Mouse (Mus musculus) intestine, embryonic 14.5 days (tissue): ENCODE results near the gene Kdm2a. TPM values are rescaled to one million over a fixed set of nuclear protein-coding genes. Genes with fewer than 3 reads are reported as not detected.
A peak's percentile ranks its signal among the peaks of the same experiment; 100 is the strongest.
"Not testable (repeated sequence)": the region's sequence is repeated elsewhere in the genome, so short reads cannot be mapped to it uniquely, and the experiment has no call there.

ENCODE experiments used
- ATAC-seq: fragments of 200-750 bp; cut with Nextera tagmentation; replicated peaks from 2 replicates; pipeline ENCODE4 v1.8.0; 2017; ENCODE audit warnings: low read depth, moderate number of reproducible peaks, moderate TSS enrichment, moderate library complexity; ENCODE audit not compliant: low FRiP score, low TSS enrichment
- DNase-seq: peaks from one replicate; pipeline ENCODE4 v3.0.0-alpha.2; 2018; ENCODE audit warnings: low spot score
- H3K27ac ChIP-seq: fragments of 300-500 bp; sonication (generic); 2 replicates; pipeline ENCODE4 v1.5.1; 2014; ENCODE audit warnings: low read depth, mild to moderate bottlenecking, control low read depth
- H3K27me3 ChIP-seq: fragments of 300-500 bp; sonication (generic); replicated peaks from 2 replicates; pipeline ENCODE4 v1.6.1; 2014; ENCODE audit warnings: low read length, control low read depth; ENCODE audit not compliant: control insufficient read depth, insufficient read depth
- H3K36me3 ChIP-seq: fragments of 300-500 bp; sonication (generic); 2 replicates; pipeline ENCODE4 v1.6.1; 2014; ENCODE audit warnings: low read length, control low read depth; ENCODE audit not compliant: control insufficient read depth, insufficient read depth
- H3K4me1 ChIP-seq: fragments of 300-500 bp; sonication (generic); replicated peaks from 2 replicates; pipeline ENCODE4 v1.6.1; 2014; ENCODE audit warnings: low read length, control low read depth, mixed read lengths; ENCODE audit not compliant: control insufficient read depth, insufficient read depth
- H3K4me2 ChIP-seq: fragments of 300-500 bp; sonication (generic); 2 replicates; pipeline ENCODE4 v1.6.1; 2014; ENCODE audit warnings: low read length
- H3K4me3 ChIP-seq: fragments of 300-500 bp; sonication (generic); 2 replicates; pipeline ENCODE4 v1.5.1; 2014; ENCODE audit warnings: low read depth, low read length, control low read depth, mixed read lengths
- H3K9ac ChIP-seq: fragments of 300-500 bp; sonication (generic); 2 replicates; pipeline ENCODE4 v1.6.1; 2014; ENCODE audit warnings: mild to moderate bottlenecking, low read length
- H3K9me3 ChIP-seq: fragments of 300-500 bp; sonication (generic); 2 replicates; pipeline ENCODE4 v1.6.1; 2016; ENCODE audit warnings: low read length, control low read depth; ENCODE audit not compliant: control insufficient read depth
- WGBS: fragments of 180-500 bp; shearing (Covaris S2); extraction: QIAGEN DNeasy Blood & Tissue Kit; methylation state at CpG from one replicate; pipeline ENCODE4 v1.1.7; 2014; 5-methylcytosine and 5-hydroxymethylcytosine counted together
- polyA plus RNA-seq: library from polyadenylated mRNA; unstranded; fragments of >200 nt; fragmentation: Nextera tagmentation; extraction: Ambion mirVana; gene quantifications from 2 replicates; pipeline ENCODE4 v1.2.1, GENCODE M21; 2014

The Kdm2a gene
- polyA plus RNA-seq, 1 experiment from 2014 or later, result 56.7 TPM

GRCm38 (mm10) chr19:4396998-4397797, 887 bp downstream of the Kdm2a start:
- H3K27me3 ChIP-seq, result no peaks in the 10 kb centered on the region
- H3K4me1 ChIP-seq, result peaks cover 6% of the 10 kb centered on the region
- WGBS, result 2% methylated on average over 75 of the region's 90 CpGs
- peaks cover 14% of the 10 kb centered on the region; the same call in 1 of the 2 replicates for H3K36me3 ChIP-seq
- DNase-seq (peak; percentile 99), ATAC-seq (peak; percentile 93)
- peak overlapping the region; percentile 78 for H3K4me3 ChIP-seq
- peak overlapping the region; percentile 98 for H3K9ac ChIP-seq
- peak overlapping the region; percentile 91 for H3K27ac ChIP-seq
- no peaks in the 10 kb centered on the region for H3K9me3 ChIP-seq
- peak overlapping the region; percentile 89 for H3K4me2 ChIP-seq

GRCm38 (mm10) chr19:4396081-4396997, 1.7 kb downstream of the Kdm2a start:
- Histone ChIP-seq H3K4me3 (peak overlapping the region; percentile 78), H3K9ac (peak overlapping the region; percentile 98), H3K27ac (peak overlapping the region; percentile 91), H3K4me2 (peak overlapping the region; percentile 67), H3K4me1 (peaks cover 6% of the 10 kb centered on the region), H3K36me3 (peaks cover 20% of the 10 kb centered on the region; the same call in 1 of the 2 replicates), H3K9me3 (no peaks in the 10 kb centered on the region), H3K27me3 (no peaks in the 10 kb centered on the region)
- ATAC-seq, result peak; percentile 39
- WGBS, result under 1% methylated on average over 64 of the region's 80 CpGs
- DNase-seq, result peak; percentile 73

- no peak overlapping the region for H3K4me3 ChIP-seq
- no peak overlapping the region for H3K27ac ChIP-seq
- no peaks in the 10 kb centered on the region for H3K9me3 ChIP-seq
- no peak overlapping the region for H3K4me2 ChIP-seq
- no peak for ATAC-seq
- no peak overlapping the region for H3K9ac ChIP-seq
- H3K36me3 ChIP-seq, result peaks cover 27% of the 10 kb centered on the region
- no peaks in the 10 kb centered on the region for H3K27me3 ChIP-seq
- DNase-seq, result no peak
- no peaks in the 10 kb centered on the region for H3K4me1 ChIP-seq
Measured at GRCm38 (mm10) chr19:4387276-4387675, 10.8 kb downstream of the Kdm2a start.

- H3K4me1 ChIP-seq, result no peaks in the 10 kb centered on the region
- WGBS, result 76% methylated on average over 4 of the region's 4 CpGs
- DNase-seq (no peak), ATAC-seq (no peak)
- H3K4me3 ChIP-seq, result no peak overlapping the region
- no peak overlapping the region for H3K4me2 ChIP-seq
- no peaks in the 10 kb centered on the region for H3K9me3 ChIP-seq
- no peak overlapping the region for H3K9ac ChIP-seq
- H3K27ac ChIP-seq, result no peak overlapping the region
- no peaks in the 10 kb centered on the region for H3K27me3 ChIP-seq
- peaks cover 22% of the 10 kb centered on the region for H3K36me3 ChIP-seq
Measured at GRCm38 (mm10) chr19:4385026-4385425, 13.1 kb downstream of the Kdm2a start.

- Histone ChIP-seq H3K36me3 (peaks cover 24% of the 10 kb centered on the region), H3K4me3 (no peak overlapping the region), H3K9me3 (no peaks in the 10 kb centered on the region), H3K9ac (no peak overlapping the region), H3K4me1 (no peaks in the 10 kb centered on the region), H3K27ac (no peak overlapping the region), H3K27me3 (no peaks in the 10 kb centered on the region), H3K4me2 (no peak overlapping the region)
- WGBS, result 60% methylated on average over 1 of the region's 1 CpGs
- ATAC-seq (no peak), DNase-seq (no peak)
Measured at GRCm38 (mm10) chr19:4384322-4384721, 13.8 kb downstream of the Kdm2a start.

GRCm38 (mm10) chr19:4383306-4383705, 14.8 kb downstream of the Kdm2a start:
- peaks cover 33% of the 10 kb centered on the region for H3K36me3 ChIP-seq
- no peaks in the 10 kb centered on the region for H3K27me3 ChIP-seq
- H3K4me3 ChIP-seq, result no peak overlapping the region
- no peak for ATAC-seq
- no peaks in the 10 kb centered on the region for H3K9me3 ChIP-seq
- H3K4me1 ChIP-seq, result no peaks in the 10 kb centered on the region
- no peak overlapping the region for H3K9ac ChIP-seq
- H3K4me2 ChIP-seq, result no peak overlapping the region
- DNase-seq, result no peak
- H3K27ac ChIP-seq, result no peak overlapping the region

- not testable (repeated sequence) for H3K9ac ChIP-seq, H3K27me3 ChIP-seq, ATAC-seq, H3K4me1 ChIP-seq, H3K9me3 ChIP-seq, DNase-seq, H3K4me2 ChIP-seq, H3K27ac ChIP-seq, H3K4me3 ChIP-seq
- 69% methylated on average over 1 of the region's 1 CpGs for WGBS
- peaks cover 29% of the 10 kb centered on the region for H3K36me3 ChIP-seq
Measured at GRCm38 (mm10) chr19:4382303-4382702, 15.8 kb downstream of the Kdm2a start.

GRCm38 (mm10) chr19:4370656-4371055, 27.4 kb downstream of the Kdm2a start:
- H3K4me2 ChIP-seq, result no peak overlapping the region
- no peaks in the 10 kb centered on the region for H3K4me1 ChIP-seq
- no peak overlapping the region for H3K9ac ChIP-seq
- WGBS, result 90% methylated on average over 2 of the region's 2 CpGs
- ATAC-seq (no peak), DNase-seq (no peak)
- no peaks in the 10 kb centered on the region for H3K9me3 ChIP-seq
- H3K27ac ChIP-seq, result no peak overlapping the region
- no peaks in the 10 kb centered on the region for H3K27me3 ChIP-seq
- H3K4me3 ChIP-seq, result no peak overlapping the region
- H3K36me3 ChIP-seq, result peaks cover 3% of the 10 kb centered on the region; the same call in 1 of the 2 replicates
